Mouse (Mus musculus) ES-E14 (cell line): Measurements from ENCODE around the gene Steap3.

ENCODE experiments used
- CHD2 ChIP-seq: IDR thresholded peaks from 2 replicates; pipeline ENCODE4 v1.6.1; 2014; ENCODE audit warnings: mild to moderate bottlenecking, low read depth, low read length, inconsistent platforms
- HCFC1 ChIP-seq: IDR thresholded peaks from 2 replicates; pipeline ENCODE4 v1.6.1; 2012; ENCODE audit warnings: low read length, inconsistent platforms, borderline replicate concordance; ENCODE audit not compliant: insufficient read depth
- MAFK ChIP-seq: IDR thresholded peaks from 2 replicates; pipeline ENCODE4 v1.6.1; 2014; ENCODE audit warnings: mild to moderate bottlenecking, low read depth, low read length, inconsistent platforms; ENCODE audit not compliant: insufficient read depth
- ZNF384 ChIP-seq: IDR thresholded peaks from 2 replicates; pipeline ENCODE4 v1.6.1; 2012; ENCODE audit warnings: low read depth, low read length, inconsistent platforms

DNA sequence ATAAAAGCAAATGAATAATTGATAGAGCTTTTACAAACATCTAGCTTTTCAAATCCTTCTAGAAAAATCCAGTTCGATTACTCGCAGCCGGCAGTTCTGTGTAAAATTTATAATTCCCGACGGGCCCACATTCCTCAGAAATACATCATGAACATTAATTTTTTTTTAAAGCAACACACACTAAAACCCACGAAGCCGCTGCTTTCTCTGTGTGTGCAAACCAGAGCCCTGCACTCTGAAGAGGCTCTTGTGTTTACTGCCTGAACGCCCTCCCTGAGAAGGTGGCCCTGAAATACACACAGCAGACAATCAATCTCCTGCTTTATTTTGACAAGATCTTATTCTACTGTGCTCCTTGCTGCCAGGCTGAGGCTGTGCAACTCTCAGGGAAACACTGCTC is 14.3 kb downstream of the Steap3 start:
- no peak for TF ChIP-seq MAFK
- no peak for TF ChIP-seq CHD2
- no peak for TF ChIP-seq HCFC1
- no peak for TF ChIP-seq ZNF384
